Mouse (Mus musculus) midbrain, embryonic 16.5 days (tissue): ENCODE measurements at regions not wholly inside any gene's neighbourhood (a gene's known extent, or its start where the extent isn't known, plus 50 kb on each side); places are given as distances from the start of the nearest gene placed in this dataset.

Experiments
- ATAC-seq: fragments of 200-750 bp; cut with Nextera tagmentation; 2 replicates; pipeline ENCODE4 v1.8.0; 2017; ENCODE audit warnings: moderate TSS enrichment
- H3K27ac ChIP-seq: fragments of 300-500 bp; sonication (generic); 2 replicates; pipeline ENCODE4 v1.5.1; 2014; ENCODE audit warnings: mild to moderate bottlenecking, low read length, mixed read lengths
- H3K27me3 ChIP-seq: fragments of 300-500 bp; sonication (generic); 2 replicates; pipeline ENCODE4 v1.6.1; 2014; ENCODE audit warnings: low read depth, low read length, mixed read lengths; ENCODE audit not compliant: control insufficient read depth, insufficient read depth
- H3K36me3 ChIP-seq: fragments of 300-500 bp; sonication (generic); 2 replicates; pipeline ENCODE4 v1.6.1; 2014; ENCODE audit warnings: mild to moderate bottlenecking, low read length, moderate library complexity, mixed read lengths; ENCODE audit not compliant: control insufficient read depth, insufficient read depth
- H3K4me1 ChIP-seq: fragments of 300-500 bp; sonication (generic); 2 replicates; pipeline ENCODE4 v1.6.1; 2014; ENCODE audit warnings: mild to moderate bottlenecking, low read length, mixed read lengths; ENCODE audit not compliant: control insufficient read depth, insufficient read depth
- H3K4me2 ChIP-seq: fragments of 300-500 bp; sonication (generic); 2 replicates; pipeline ENCODE4 v1.6.1; 2014; ENCODE audit warnings: mild to moderate bottlenecking, low read length, mixed read lengths
- H3K4me3 ChIP-seq: fragments of 300-500 bp; sonication (generic); 2 replicates; pipeline ENCODE4 v1.5.1; 2014; ENCODE audit warnings: low read depth, mild to moderate bottlenecking, low read length, moderate library complexity, mixed read lengths
- H3K9ac ChIP-seq: fragments of 300-500 bp; sonication (generic); 2 replicates; pipeline ENCODE4 v1.6.1; 2014; ENCODE audit warnings: low read depth, low read length, mixed read lengths
- H3K9me3 ChIP-seq: fragments of 300-500 bp; sonication (generic); replicated peaks from 2 replicates; pipeline ENCODE4 v1.6.1; 2014; ENCODE audit warnings: mild to moderate bottlenecking, low read length, mixed read lengths; ENCODE audit not compliant: control insufficient read depth, poor library complexity, severe bottlenecking
- WGBS: fragments of 180-500 bp; shearing (Covaris S2); extraction: QIAGEN DNeasy Blood & Tissue Kit; methylation state at CpG from one replicate; pipeline ENCODE4 v1.1.7; 2014; 5-methylcytosine and 5-hydroxymethylcytosine counted together

DNA sequence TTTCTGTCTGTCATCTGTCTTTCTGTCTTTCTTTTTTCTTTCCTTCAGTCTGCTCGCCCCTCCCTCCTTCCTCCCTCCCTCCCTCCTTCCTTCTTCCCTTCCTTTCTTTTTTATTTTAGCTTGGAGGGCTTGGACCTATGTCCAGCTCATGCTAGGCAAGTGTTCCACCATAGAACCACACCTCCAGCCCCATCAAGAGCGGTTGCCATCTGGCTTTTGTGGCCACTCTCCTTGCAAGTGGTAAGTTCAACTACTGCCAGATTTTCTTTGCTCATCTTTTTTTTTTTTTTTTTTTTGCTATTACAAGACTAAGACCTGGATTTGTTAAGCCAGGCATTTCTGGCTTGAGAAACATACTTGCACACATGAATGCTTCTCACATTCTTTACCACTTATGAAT is 231.7 kb downstream of the Btg1 start:
- H3K27ac ChIP-seq = no peak overlapping the region
- H3K36me3 ChIP-seq = no peaks in the 10 kb centered on the region
- H3K9ac ChIP-seq = no peak overlapping the region
- 0 out of 2 replicates have a peak, but pooled peaks cover 2% of the 10 kb centered on the region for H3K9me3 ChIP-seq
- 0 out of 2 replicates have a peak, but pooled peaks cover 3% of the 10 kb centered on the region for H3K4me1 ChIP-seq
- no peak overlapping the region for H3K4me2 ChIP-seq
- no peaks in the 10 kb centered on the region for H3K27me3 ChIP-seq
- no peak overlapping the region for H3K4me3 ChIP-seq
- 94% methylated on average over 2 of the region's 2 CpGs for WGBS
- no peak for ATAC-seq

DNA sequence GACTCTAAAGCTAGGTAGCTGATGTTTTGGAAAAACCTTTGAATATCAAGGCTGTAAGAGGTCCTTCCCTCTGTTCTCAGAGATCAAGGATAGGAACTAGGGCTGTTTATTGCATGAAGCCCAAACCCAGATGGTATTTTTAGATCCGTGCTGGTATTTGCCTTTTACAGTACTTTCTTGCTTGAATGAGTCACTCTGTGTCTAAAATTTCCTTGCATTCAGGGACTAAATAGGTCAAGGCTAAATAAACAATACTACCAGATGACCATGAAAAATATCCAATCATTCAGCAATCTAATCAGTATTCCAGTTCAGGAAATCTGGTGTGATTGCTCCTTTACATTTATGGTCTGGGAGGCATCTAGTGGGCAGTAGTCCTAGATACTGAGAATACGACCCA is 243.6 kb downstream of the Btg1 start:
- H3K9me3 ChIP-seq = no peaks in the 10 kb centered on the region
- ATAC-seq = no peak
- H3K4me1 ChIP-seq = no peaks in the 10 kb centered on the region
- H3K9ac ChIP-seq = no peak overlapping the region
- no peaks in the 10 kb centered on the region for H3K36me3 ChIP-seq
- no peak overlapping the region for H3K27ac ChIP-seq
- H3K27me3 ChIP-seq = no peaks in the 10 kb centered on the region
- 97% methylated on average over 2 of the region's 2 CpGs for WGBS
- no peak overlapping the region for H3K4me2 ChIP-seq
- no peak overlapping the region for H3K4me3 ChIP-seq

DNA sequence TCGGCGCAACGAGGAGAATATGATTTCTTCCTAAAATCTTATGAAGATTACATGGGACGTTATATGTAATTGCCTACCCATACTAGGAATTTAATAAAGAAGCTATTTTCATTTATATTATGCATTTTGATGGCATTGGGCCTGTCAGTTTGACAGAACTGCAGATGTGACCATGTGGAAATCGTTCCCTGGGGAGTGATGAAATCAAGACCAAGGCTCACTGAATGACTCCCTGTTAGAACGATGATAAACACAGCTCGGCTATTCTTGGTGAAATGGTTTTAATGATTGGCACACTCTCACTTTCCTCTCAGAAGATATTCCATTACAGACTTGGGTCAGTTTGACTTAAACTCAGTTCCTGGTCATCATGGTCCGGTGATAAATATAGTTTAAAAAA is 246.4 kb downstream of the Btg1 start:
- Histone ChIP-seq H3K4me1 (no peaks in the 10 kb centered on the region), H3K9ac (no peak overlapping the region), H3K27ac (no peak overlapping the region), H3K27me3 (no peaks in the 10 kb centered on the region), H3K4me2 (no peak overlapping the region), H3K4me3 (no peak overlapping the region), H3K36me3 (no peaks in the 10 kb centered on the region), H3K9me3 (no peaks in the 10 kb centered on the region)
- WGBS = 77% methylated on average over 8 of the region's 8 CpGs
- no peak for ATAC-seq

DNA sequence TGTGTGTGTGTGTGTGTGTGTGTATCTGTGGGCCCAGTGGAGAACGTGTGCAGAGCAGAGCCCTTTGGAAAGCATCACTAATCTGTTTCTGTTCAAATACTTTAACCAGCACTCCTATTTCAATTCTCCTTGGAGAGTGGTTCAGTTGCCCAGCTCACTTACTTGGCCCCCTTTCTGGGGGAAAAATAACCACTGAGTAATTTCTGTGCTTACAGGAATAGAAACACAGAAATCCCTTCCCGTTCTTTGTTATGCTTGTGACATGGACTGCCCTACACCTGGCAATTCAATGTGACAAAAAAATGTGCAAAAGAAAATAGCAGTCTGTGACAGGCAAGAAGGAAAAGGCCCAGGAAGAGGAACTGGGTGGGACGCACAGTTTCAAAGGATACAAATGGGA is 249.7 kb downstream of the Btg1 start:
- Histone ChIP-seq H3K4me2 (no peak overlapping the region), H3K27ac (no peak overlapping the region), H3K36me3 (no peaks in the 10 kb centered on the region), H3K4me3 (no peak overlapping the region), H3K9me3 (no peaks in the 10 kb centered on the region), H3K4me1 (no peaks in the 10 kb centered on the region), H3K9ac (no peak overlapping the region), H3K27me3 (no peaks in the 10 kb centered on the region)
- 80% methylated on average over 3 of the region's 3 CpGs for WGBS
- ATAC-seq = no peak

DNA sequence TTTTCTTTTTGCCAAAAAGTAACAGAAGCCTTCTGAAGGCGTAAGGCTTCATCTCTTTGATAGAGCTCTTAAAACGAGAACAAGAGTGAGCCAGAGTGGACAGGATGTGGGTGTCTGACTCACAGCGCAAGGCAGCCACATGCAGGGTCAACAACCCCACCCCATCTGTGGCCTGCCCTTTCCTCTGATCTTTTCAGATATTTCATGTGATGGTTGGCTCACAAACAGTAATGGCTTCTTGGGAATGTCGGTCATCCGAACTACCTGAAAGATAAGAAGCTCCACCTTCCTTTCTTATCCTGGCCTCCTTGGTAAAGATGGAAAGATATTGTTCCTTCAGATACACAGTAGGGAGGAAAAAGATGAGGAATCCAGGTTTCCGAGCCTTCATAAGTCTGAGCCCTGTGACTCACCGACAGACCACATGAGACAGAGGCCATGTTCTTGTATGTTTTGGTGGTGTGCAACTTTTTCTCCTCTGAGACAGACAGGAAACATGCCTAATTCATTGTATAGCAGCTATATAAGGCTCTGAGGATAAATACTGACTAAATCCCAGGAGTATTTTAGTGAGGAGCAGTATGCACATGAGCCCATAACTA is 254.9 kb downstream of the Btg1 start:
- Histone ChIP-seq H3K27me3 (no peaks in the 10 kb centered on the region), H3K9ac (no peak overlapping the region), H3K9me3 (no peaks in the 10 kb centered on the region), H3K27ac (no peak overlapping the region), H3K36me3 (no peaks in the 10 kb centered on the region), H3K4me2 (no peak overlapping the region), H3K4me3 (no peak overlapping the region), H3K4me1 (no peaks in the 10 kb centered on the region)
- 90% methylated on average over 7 of the region's 7 CpGs for WGBS
- no peak for ATAC-seq

DNA sequence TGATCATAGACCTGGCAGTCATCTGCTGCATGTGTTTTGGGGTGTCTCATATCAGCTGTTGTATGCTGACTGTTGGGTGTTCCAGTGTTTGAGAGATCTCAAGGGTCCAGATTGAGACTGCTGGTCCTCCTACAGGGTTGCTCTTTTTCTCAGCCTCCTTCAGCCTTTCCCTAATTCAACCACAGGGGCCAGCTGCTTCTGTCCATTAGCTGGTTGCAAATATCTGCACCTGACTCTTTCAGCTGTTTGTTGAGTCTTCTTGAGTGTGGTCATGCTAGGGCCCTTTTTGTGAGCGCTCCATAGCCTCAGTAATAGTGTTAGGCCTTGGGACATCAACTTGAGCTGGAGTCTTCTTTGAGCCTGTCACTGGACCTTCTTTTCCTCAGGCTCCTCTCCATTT is 257.8 kb downstream of the Btg1 start:
- Histone ChIP-seq H3K4me1 (no peaks in the 10 kb centered on the region), H3K4me3 (no peak overlapping the region), H3K27ac (no peak overlapping the region), H3K4me2 (no peak overlapping the region), H3K36me3 (no peaks in the 10 kb centered on the region), H3K9ac (no peak overlapping the region), H3K9me3 (no peaks in the 10 kb centered on the region), H3K27me3 (no peaks in the 10 kb centered on the region)
- 90% methylated on average over 1 of the region's 1 CpGs for WGBS
- no peak for ATAC-seq

DNA sequence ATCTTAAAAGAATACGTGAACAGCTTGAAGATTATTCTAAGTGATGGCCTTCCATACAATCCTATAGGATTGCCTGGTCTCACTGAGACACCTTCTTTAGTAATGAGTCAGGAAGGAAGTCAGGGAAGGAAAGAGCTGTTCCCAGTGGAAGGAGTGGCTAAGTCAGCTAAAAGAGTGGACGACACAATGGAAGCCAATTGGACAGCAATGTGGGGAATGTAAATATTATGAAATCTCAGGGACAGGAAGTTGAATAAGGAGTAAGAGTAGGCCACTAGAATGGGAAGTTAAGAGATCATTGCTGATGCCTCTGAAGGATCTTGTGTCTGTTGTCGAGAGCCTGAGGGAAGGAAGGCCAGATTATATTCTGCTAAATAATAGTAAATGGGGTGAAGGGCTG is 258.9 kb downstream of the Btg1 start:
- Histone ChIP-seq H3K4me3 (no peak overlapping the region), H3K27me3 (no peaks in the 10 kb centered on the region), H3K36me3 (no peaks in the 10 kb centered on the region), H3K9me3 (no peaks in the 10 kb centered on the region), H3K27ac (no peak overlapping the region), H3K9ac (no peak overlapping the region), H3K4me2 (no peak overlapping the region), H3K4me1 (no peaks in the 10 kb centered on the region)
- no peak for ATAC-seq
- 92% methylated on average over 3 of the region's 3 CpGs for WGBS

DNA sequence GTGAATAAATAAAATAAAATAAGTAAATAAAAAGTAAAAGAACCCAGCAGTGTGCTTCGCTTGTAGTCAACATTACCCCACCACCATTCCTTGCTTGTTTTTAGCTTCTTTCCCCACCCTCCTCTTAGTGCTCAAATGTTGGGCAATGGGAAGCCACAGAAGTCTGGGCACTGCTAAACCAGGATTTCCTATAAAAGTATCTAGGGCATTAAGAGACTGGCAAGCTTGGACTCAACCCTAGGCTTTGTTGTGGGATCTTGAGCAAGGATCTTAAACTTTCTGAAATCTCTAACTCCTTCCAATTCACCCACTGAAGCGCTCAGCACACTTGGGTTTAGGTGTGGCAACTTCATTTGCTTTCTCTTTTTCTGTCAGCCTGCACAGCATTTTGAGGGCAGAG is 262.6 kb downstream of the Btg1 start:
- Histone ChIP-seq H3K9me3 (no peaks in the 10 kb centered on the region), H3K4me2 (no peak overlapping the region), H3K9ac (no peak overlapping the region), H3K27me3 (no peaks in the 10 kb centered on the region), H3K27ac (no peak overlapping the region), H3K4me1 (peaks cover 6% of the 10 kb centered on the region; the same call in 1 of the 2 replicates), H3K4me3 (no peak overlapping the region), H3K36me3 (no peaks in the 10 kb centered on the region)
- ATAC-seq = no peak
- 96% methylated on average over 2 of the region's 2 CpGs for WGBS

DNA sequence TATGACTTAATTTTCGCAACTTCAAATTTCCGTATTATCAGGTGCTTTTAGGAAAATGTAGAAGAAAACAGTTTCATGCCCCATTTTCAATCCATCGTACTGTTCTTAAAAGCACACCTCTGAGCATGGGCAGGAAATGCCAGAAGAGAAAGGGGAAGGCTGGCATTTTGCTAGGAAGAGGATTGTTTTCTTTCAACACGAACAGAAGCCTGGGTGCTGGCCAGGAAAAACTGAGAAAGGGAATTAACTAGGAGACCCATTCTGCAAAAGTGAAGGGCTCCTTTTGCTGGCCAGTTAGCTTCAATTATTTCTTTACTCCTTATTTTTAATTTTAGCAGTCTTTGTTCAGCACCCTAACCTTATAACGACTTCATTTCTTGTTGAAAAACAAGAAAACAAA is 264.0 kb downstream of the Btg1 start:
- H3K9ac ChIP-seq = no peak overlapping the region
- no peak for ATAC-seq
- H3K4me3 ChIP-seq = no peak overlapping the region
- no peak overlapping the region for H3K27ac ChIP-seq
- no peak overlapping the region for H3K4me2 ChIP-seq
- H3K27me3 ChIP-seq = no peaks in the 10 kb centered on the region
- H3K36me3 ChIP-seq = no peaks in the 10 kb centered on the region
- 61% methylated on average over 5 of the region's 5 CpGs for WGBS
- no peaks in the 10 kb centered on the region for H3K9me3 ChIP-seq
- H3K4me1 ChIP-seq = peaks cover 6% of the 10 kb centered on the region; the same call in 1 of the 2 replicates
